Mouse (Mus musculus): ENCODE measurements around the gene Zfp507.

- no peak for TF ChIP-seq EP300 (IDR thresholded peaks at IDR 0.05; ENCODE audit: low read depth)
- TF ChIP-seq CTCF (IDR thresholded peaks at IDR 0.05; ENCODE audit: low read depth): no peak
Observed at GRCm38 (mm10) chr7:35822320-35822719, 19.5 kb upstream of the Zfp507 start.

All from liver, postnatal 0 days (tissue).